Mouse (Mus musculus) retina, embryonic 14.5 days (tissue): ENCODE measurements around the gene Csdc2.

Experiments used
- DNase-seq: peaks from one replicate; pipeline ENCODE4 v3.0.0-alpha.2; 2015; ENCODE audit warnings: low spot score

The Csdc2 gene

GRCm38 (mm10) chr15:81925760-81926445 is 10.7 kb upstream of the Csdc2 start, which contains the start of gene Polr3h:
Gene Polr3h (minus strand): TSS chr15:81926240.
- peak; percentile 98 for DNase-seq

- no peak for DNase-seq
Observed at GRCm38 (mm10) chr15:81926446-81926822, 10.1 kb upstream of the Csdc2 start.

GRCm38 (mm10) chr15:81927741-81928140 is 8.8 kb upstream of the Csdc2 start:
- no peak for DNase-seq

- no peak for DNase-seq
Observed at GRCm38 (mm10) chr15:81928277-81928676, 8.3 kb upstream of the Csdc2 start.

- no peak for DNase-seq
Observed at GRCm38 (mm10) chr15:81932951-81933470, 3.5 kb upstream of the Csdc2 start.

- no peak for DNase-seq
Observed at GRCm38 (mm10) chr15:81933986-81934385, 2.6 kb upstream of the Csdc2 start.

- no peak for DNase-seq
Observed at GRCm38 (mm10) chr15:81935869-81936637, 506 bp upstream of the Csdc2 start.

- no peak for DNase-seq
Observed at GRCm38 (mm10) chr15:81937098-81937972, 776 bp downstream of the Csdc2 start.

- DNase-seq: peak; percentile 76
Observed at GRCm38 (mm10) chr15:81938246-81938645, 1.7 kb downstream of the Csdc2 start.

- no peak for DNase-seq
Observed at GRCm38 (mm10) chr15:81939157-81939715, 2.7 kb downstream of the Csdc2 start.

- DNase-seq: no peak
Observed at GRCm38 (mm10) chr15:81939774-81940173, 3.2 kb downstream of the Csdc2 start.

- DNase-seq: no peak
Observed at GRCm38 (mm10) chr15:81940219-81940618, 3.7 kb downstream of the Csdc2 start.

- no peak for DNase-seq
Observed at GRCm38 (mm10) chr15:81941010-81941409, 4.5 kb downstream of the Csdc2 start.

- DNase-seq: peak; percentile 74
Observed at GRCm38 (mm10) chr15:81943176-81943749, 6.7 kb downstream of the Csdc2 start.

- DNase-seq: no peak
Observed at GRCm38 (mm10) chr15:81949076-81949475, 12.5 kb downstream of the Csdc2 start.

- DNase-seq: no peak
Observed at GRCm38 (mm10) chr15:81949476-81950131, 13.0 kb downstream of the Csdc2 start.

GRCm38 (mm10) chr15:81950716-81951115 is 14.2 kb downstream of the Csdc2 start:
- no peak for DNase-seq

- no peak for DNase-seq
Observed at GRCm38 (mm10) chr15:81951159-81951558, 14.6 kb downstream of the Csdc2 start.

GRCm38 (mm10) chr15:81952310-81952709 is 15.8 kb downstream of the Csdc2 start:
- no peak for DNase-seq

- DNase-seq: no peak
Observed at GRCm38 (mm10) chr15:81954151-81954583, 17.6 kb downstream of the Csdc2 start.

- no peak for DNase-seq
Observed at GRCm38 (mm10) chr15:81954716-81955115, 18.2 kb downstream of the Csdc2 start.
